Mouse (Mus musculus): ENCODE measurements around the gene Zfp78. TPM values are rescaled to one million over a fixed set of nuclear protein-coding genes. Genes with fewer than 3 reads are reported as not detected.
"Not testable (repeated sequence)": the region's sequence is repeated elsewhere in the genome, so short reads cannot be mapped to it uniquely, and the experiment has no call there.

Gene Zfp78
- total RNA-seq (2022): 1 to 10 TPM; 3.6 to 9.3 (median 6.7) TPM

GRCm38 (mm10) chr7:6363047-6363488 lies at the start of gene Zfp78:
Zfp78 (plus strand) TSS chr7:6363280.
- peak in 1 of 2 experiments; percentile 88 for DNase-seq (ENCODE audit: low spot score in 2 of 2)

DNA sequence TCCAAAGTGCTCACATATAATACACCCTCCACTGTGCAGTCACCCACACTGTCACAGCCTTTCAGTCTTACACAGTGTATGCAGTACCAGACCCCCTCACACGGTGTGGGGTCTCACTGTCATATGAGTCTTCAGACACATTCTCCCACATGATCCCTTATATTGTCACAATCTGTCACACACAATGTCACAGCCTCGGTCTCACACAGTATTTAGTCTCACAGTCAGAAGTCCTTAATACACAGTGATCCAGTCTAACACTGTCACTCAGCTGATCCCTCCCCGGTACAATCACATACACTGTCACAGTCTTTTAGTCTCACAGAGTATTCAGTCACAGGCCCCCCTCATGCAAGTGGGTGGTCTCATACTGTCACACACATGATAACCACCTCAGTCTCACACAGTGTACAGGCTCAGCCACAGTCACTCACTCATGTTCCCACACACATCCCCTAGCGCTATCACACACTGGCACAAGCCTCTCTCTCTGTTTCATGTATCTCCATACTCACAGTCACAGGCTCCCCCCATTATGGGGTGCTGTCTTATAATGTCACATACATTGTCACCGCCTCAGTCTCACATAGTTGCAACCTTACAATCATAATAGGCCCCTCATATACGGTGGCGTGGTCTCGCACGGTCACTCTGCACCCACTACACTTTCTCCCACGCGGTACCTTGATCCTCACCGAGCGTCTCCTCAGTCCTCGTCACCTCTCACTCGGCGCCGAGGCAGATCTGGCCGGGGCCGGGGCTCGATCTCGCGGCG lies 32.4 kb upstream of the Zfp78 start:
- peak in 1 of 2 experiments; percentile 28 for DNase-seq (ENCODE audit: low spot score in 2 of 2)

- peak; percentile 72 to 81 for DNase-seq (ENCODE audit: low spot score in 2 of 2)
Measured at GRCm38 (mm10) chr7:6331233-6331956, 31.7 kb upstream of the Zfp78 start, which contains the start of gene Zfp583. Zfp583 (minus strand) TSS chr7:6331285.

DNA sequence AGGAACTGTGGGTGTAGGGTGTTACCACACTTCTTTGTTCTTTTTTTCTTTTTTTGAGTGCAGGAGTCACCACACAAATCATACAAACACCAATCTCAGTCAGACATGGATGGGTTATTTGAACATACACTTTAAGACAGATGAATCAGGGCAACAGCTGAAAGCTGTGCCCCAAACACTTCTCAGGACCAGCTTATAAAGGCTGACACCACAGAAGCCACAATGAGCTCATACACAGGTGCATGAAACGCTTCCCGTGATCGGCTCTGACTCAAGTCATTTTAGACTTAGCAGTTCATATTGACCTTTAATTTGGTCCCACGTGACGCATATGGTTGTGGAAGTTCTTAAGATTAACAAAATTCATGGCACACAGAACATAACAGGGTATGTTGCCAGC lies 23.2 kb upstream of the Zfp78 start:
- DNase-seq (ENCODE audit: low spot score in 2 of 2): no peak

DNA sequence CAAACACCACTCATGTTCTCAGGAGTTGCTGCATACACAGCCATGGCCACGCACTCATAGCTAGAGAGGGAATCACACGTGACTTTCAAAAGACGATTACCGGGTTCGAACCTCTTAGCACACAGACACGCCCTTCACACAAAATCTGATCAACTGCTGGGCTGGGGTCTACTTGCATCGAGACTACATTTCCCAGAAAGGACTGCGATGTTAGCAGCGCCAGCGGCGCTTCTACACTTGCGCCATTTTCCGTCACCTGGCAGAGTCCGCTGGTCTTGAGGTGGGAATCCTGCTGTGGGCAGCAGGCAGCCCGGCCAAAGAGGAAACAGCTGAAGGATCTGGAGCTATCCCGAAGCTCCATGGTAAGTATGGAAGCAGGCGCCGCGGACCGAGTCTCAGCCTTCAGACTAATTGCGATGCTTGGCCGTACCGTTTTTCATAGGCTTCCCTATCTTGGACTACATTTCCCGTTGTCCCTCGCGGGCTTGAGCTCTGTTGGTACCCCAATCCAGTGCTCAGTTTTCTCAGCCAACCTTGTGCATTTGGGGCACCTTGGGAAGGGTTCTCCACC lies 19.5 kb upstream of the Zfp78 start, which contains the start of gene Gm3854:
Gm3854 (plus strand) TSS at position 259 of the 571 bp plus-strand sequence.
- DNase-seq (ENCODE audit: low spot score in 2 of 2): peak; percentile 74 to 77

DNA sequence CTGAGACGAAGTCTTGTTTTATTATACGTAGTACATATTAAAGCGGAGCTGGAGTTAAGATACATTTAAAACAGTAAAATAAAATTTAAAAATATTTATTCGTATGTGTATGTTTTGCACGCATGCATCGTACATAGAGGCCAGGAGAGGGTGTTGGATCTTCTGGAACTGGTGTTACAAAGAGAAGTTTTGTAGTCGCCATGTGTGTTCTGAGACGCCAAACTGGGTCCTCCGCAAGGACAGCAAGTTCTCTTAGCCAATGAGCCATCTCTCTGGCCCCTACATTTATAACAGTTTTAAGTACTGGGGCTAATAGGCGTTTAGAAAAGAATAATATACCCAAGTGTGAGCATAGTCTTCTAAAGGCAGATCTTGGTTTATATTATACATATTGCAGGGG lies 19.0 kb upstream of the Zfp78 start:
- no peak for DNase-seq (ENCODE audit: low spot score in 2 of 2)

- DNase-seq (ENCODE audit: low spot score in 2 of 2): no peak
Measured at GRCm38 (mm10) chr7:6358121-6358520, 5.0 kb upstream of the Zfp78 start.

DNA sequence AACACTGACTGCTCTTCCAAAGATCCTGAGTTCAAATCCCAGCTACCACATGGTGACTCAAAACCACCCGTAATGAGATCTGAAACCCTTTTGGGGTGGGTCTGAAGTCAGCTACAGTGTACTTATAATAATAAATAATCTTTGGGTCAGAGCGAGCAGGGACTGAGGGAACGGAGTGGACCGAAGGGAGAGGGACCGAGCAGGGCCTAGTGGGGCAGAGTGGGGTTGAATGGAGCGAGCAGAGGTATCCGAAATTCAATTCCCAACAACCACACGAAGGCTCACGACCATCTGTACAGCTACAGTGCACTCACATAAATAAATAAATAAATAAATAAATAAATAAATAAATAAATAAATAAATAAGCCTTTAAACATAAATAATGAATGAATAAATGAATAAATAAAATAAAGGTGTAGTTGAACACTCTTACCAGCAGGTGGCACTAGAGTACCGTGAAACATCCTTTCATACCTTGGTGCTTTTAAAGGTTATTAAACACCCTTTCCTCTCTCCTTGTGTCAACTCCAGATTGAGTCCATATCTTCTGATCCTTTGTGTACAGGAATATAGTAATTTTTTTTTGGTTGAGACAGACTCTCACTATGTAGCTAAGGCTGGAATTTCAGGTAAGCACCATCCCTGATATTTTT lies 4.0 kb upstream of the Zfp78 start:
- no peak for DNase-seq (ENCODE audit: low spot score in 2 of 2)

- no peak for DNase-seq (ENCODE audit: low spot score in 2 of 2)
Measured at GRCm38 (mm10) chr7:6360477-6361060, 2.5 kb upstream of the Zfp78 start.

- no peak for DNase-seq (ENCODE audit: low spot score in 2 of 2)
Measured at GRCm38 (mm10) chr7:6361756-6362155, 1.3 kb upstream of the Zfp78 start.

- DNase-seq (ENCODE audit: low spot score in 2 of 2): peak; percentile 82 to 99
Measured at GRCm38 (mm10) chr7:6362268-6363046, 623 bp upstream of the Zfp78 start.

- DNase-seq (ENCODE audit: low spot score in 2 of 2): no peak
Measured at GRCm38 (mm10) chr7:6364761-6365160, 1.7 kb downstream of the Zfp78 start.

GRCm38 (mm10) chr7:6367185-6367584 lies 4.1 kb downstream of the Zfp78 start:
- DNase-seq (ENCODE audit: low spot score in 2 of 2): no peak

- DNase-seq (ENCODE audit: low spot score in 2 of 2): not testable (repeated sequence)
Measured at GRCm38 (mm10) chr7:6368146-6368545, 5.1 kb downstream of the Zfp78 start.

DNA sequence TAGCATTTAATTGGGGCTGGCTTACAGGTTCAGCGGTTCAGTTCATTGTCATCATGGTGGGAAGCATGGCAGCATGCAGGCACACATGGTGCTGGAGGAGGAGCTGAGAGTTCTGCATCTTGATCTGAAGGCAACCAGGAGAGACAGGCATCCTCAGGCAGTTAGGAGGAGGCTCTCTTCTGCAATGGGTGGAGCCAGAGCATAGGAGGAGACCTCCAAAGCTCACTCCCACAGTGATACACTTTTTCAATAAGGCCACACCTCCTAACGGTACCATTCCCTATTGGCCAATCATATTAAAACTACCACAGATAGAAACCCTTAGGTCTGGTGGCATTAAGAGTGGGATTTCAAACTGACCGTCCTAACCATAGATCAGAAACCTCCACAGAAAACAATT lies 6.4 kb downstream of the Zfp78 start:
- DNase-seq (ENCODE audit: low spot score in 2 of 2): no peak

GRCm38 (mm10) chr7:6372993-6373392 lies 9.9 kb downstream of the Zfp78 start:
- DNase-seq (ENCODE audit: low spot score in 2 of 2): no peak

DNA sequence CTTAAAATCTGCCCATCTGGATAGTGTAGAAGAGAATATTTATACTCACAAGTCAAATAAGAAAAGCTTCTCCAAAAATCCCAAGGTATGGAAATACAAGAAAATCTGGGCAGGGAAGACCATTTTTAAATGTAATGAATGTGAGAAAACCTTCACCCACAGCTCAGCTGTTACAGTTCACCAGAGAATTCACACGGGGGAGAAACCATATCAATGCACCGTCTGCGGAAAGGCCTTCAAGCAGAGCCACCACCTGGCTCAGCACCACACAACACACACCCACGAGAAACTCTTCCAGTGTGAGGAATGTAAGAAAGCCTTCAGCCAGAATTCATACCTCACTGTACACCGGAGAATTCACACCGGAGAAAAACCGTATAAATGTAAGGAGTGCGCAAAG lies 15.4 kb downstream of the Zfp78 start:
- DNase-seq (ENCODE audit: low spot score in 2 of 2): peak in 1 of 2 experiments; percentile 86

- no peak for DNase-seq (ENCODE audit: low spot score in 2 of 2)
Measured at GRCm38 (mm10) chr7:6381431-6381830, 18.4 kb downstream of the Zfp78 start.

GRCm38 (mm10) chr7:6383044-6383455 lies 20.0 kb downstream of the Zfp78 start, which contains the start of gene Zfp28:
Zfp28 (plus strand) TSS chr7:6383295.
- DNase-seq (ENCODE audit: low spot score in 2 of 2): peak; percentile 77 to 89

DNA sequence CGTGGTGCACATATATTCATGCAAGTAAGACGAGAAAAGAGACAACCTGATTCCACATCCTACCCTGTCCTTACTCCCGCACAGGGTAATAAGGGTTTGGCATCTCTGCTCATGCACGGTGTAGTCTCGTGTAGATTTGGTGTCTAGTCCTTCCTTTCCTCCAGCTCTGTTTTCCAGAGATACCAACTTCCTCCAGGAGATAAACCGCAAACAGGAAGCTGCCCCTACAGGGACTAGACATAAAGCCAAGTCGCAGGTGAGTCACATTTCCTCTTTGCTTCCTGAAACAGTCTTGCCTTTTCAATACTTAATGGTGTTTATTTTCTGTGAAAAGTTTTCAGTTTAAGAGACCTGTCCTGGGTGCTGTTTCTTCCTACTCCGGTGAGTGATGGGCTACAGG lies 20.9 kb downstream of the Zfp78 start:
- no peak for DNase-seq (ENCODE audit: low spot score in 2 of 2)
